Mouse (Mus musculus) limb, embryonic 14.5 days (tissue): ENCODE measurements around the gene Zfp750. TPM values are rescaled to one million over a fixed set of nuclear protein-coding genes. Genes with fewer than 3 reads are reported as not detected.

ENCODE experiments used
- ATAC-seq: fragments of 200-750 bp; cut with Nextera tagmentation; 2 replicates; pipeline ENCODE4 v1.8.0; 2017; ENCODE audit warnings: low read depth, moderate number of reproducible peaks, moderate TSS enrichment; ENCODE audit not compliant: low FRiP score
- DNase-seq: peaks from one replicate; pipeline ENCODE4 v3.0.0-alpha.2; 2015; ENCODE audit warnings: low spot score
- H3K27ac ChIP-seq: fragments of 300-500 bp; sonication (generic); replicated peaks from 2 replicates; pipeline ENCODE4 v1.5.1; 2014; ENCODE audit warnings: low read depth, mild to moderate bottlenecking, low read length, moderate library complexity, mixed read lengths
- H3K27me3 ChIP-seq: fragments of 300-500 bp; sonication (generic); 2 replicates; pipeline ENCODE4 v1.6.1; 2014; ENCODE audit warnings: low read length, mixed read lengths; ENCODE audit not compliant: control insufficient read depth, insufficient read depth
- H3K36me3 ChIP-seq: fragments of 300-500 bp; sonication (generic); 2 replicates; pipeline ENCODE4 v1.6.1; 2014; ENCODE audit warnings: mild to moderate bottlenecking, low read length, moderate library complexity, mixed read lengths; ENCODE audit not compliant: control insufficient read depth, insufficient read depth
- H3K4me1 ChIP-seq: fragments of 300-500 bp; sonication (generic); 2 replicates; pipeline ENCODE4 v1.6.1; 2014; ENCODE audit warnings: antibody characterized with exemption, low read length, mixed read lengths; ENCODE audit not compliant: control insufficient read depth, insufficient read depth
- H3K4me2 ChIP-seq: fragments of 300-500 bp; sonication (generic); replicated peaks from 2 replicates; pipeline ENCODE4 v1.6.1; 2014; ENCODE audit warnings: low read depth, mild to moderate bottlenecking, low read length, moderate library complexity; ENCODE audit not compliant: severe bottlenecking
- H3K4me3 ChIP-seq: fragments of 300-500 bp; sonication (generic); replicated peaks from 2 replicates; pipeline ENCODE4 v1.5.1; 2014; ENCODE audit warnings: low read length
- H3K9ac ChIP-seq: fragments of 300-500 bp; sonication (generic); 2 replicates; pipeline ENCODE4 v1.6.1; 2014; ENCODE audit warnings: mild to moderate bottlenecking, low read depth, low read length, moderate library complexity; ENCODE audit not compliant: severe bottlenecking
- H3K9me3 ChIP-seq: fragments of 300-500 bp; sonication (generic); 2 replicates; pipeline ENCODE4 v1.6.1; 2016; ENCODE audit warnings: low read length; ENCODE audit not compliant: control insufficient read depth
- POLR2A ChIP-seq: fragments of 200-500 bp; IDR thresholded peaks from 2 replicates; pipeline ENCODE4 v1.8.0; 2012; ENCODE audit warnings: inconsistent platforms, mild to moderate bottlenecking, moderate library complexity, borderline replicate concordance; ENCODE audit not compliant: insufficient read depth, insufficient read length; ENCODE audit errors: extremely low read depth
- WGBS: fragments of 180-500 bp; shearing (Covaris S2); extraction: QIAGEN DNeasy Blood & Tissue Kit; methylation state at CpG from one replicate; pipeline ENCODE4 v1.1.7; 2014; 5-methylcytosine and 5-hydroxymethylcytosine counted together
- polyA plus RNA-seq, 2 experiments: library from polyadenylated mRNA; depleted of rRNA in 1 of 2; stranded (reverse) in 1 of 2; unstranded in 1 of 2; fragments of >200 nt; fragmentation: Nextera tagmentation in 1 of 2; extraction: Ambion mirVana in 1 of 2; gene quantifications; 2 replicates each; pipeline versions ENCODE4 v1.2.1 to v1.2.3; 2012 to 2014

Zfp750 gene
- polyA plus RNA-seq, 2 experiments: 12.8 to 24.0 TPM

DNA sequence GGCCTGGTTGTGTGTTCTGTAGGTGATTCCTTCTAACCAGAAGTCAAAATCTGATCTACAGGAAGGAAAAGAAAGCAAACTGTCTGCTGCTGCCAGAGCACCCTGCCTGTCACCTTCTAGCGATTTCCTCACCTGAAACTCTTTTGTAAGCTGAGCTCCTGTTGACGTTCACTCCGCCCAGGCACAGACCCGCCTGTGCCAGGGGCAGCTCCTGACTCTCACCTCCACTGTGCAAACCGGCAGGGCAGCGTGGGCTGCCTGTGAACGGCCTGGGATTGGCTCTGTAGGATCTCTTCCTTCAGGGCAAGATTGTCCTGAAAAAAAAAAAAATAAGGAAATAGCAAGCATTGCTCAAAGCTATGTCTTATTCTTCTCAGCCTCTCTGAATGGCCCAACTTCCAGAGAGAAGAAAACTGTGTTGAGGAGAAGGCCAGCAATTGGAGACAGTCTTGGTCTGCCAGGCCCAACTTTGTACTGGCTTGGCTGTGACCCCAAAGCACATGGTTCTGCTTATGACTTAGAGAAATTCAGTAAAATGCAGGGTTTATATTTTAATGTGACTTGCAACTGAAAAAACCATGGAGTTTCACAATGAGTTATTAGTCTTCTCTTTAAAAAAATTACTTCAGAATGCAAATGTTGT is 25.7 kb upstream of the Zfp750 start:
- WGBS: 44% methylated on average over 7 of the region's 7 CpGs
- no peak overlapping the region for H3K4me2 ChIP-seq
- H3K4me3 ChIP-seq: no peak overlapping the region
- DNase-seq: no peak
- H3K36me3 ChIP-seq: peaks cover 10% of the 10 kb centered on the region
- no peak for ATAC-seq
- H3K9ac ChIP-seq: no peak overlapping the region
- peaks cover 23% of the 10 kb centered on the region for H3K4me1 ChIP-seq
- H3K9me3 ChIP-seq: no peaks in the 10 kb centered on the region
- no peak for TF ChIP-seq POLR2A
- peak overlapping the region; percentile 49 for H3K27ac ChIP-seq
- no peaks in the 10 kb centered on the region for H3K27me3 ChIP-seq

- no peak overlapping the region for H3K4me2 ChIP-seq
- H3K27ac ChIP-seq: no peak overlapping the region
- ATAC-seq (no peak), DNase-seq (no peak)
- H3K9ac ChIP-seq: no peak overlapping the region
- no peaks in the 10 kb centered on the region for H3K9me3 ChIP-seq
- H3K27me3 ChIP-seq: no peaks in the 10 kb centered on the region
- H3K36me3 ChIP-seq: peaks cover 10% of the 10 kb centered on the region
- WGBS: 85% methylated on average over 9 of the region's 9 CpGs
- no peak overlapping the region for H3K4me3 ChIP-seq
- no peak for TF ChIP-seq POLR2A
- H3K4me1 ChIP-seq: peaks cover 13% of the 10 kb centered on the region
Observed at GRCm38 (mm10) chr11:121543922-121544321, 24.8 kb upstream of the Zfp750 start.

GRCm38 (mm10) chr11:121543287-121543856 is 24.2 kb upstream of the Zfp750 start:
- peaks cover 10% of the 10 kb centered on the region for H3K36me3 ChIP-seq
- peaks cover 12% of the 10 kb centered on the region for H3K4me1 ChIP-seq
- no peak for DNase-seq
- no peak overlapping the region for H3K9ac ChIP-seq
- TF ChIP-seq POLR2A: no peak
- no peak for ATAC-seq
- 83% methylated on average over 5 of the region's 5 CpGs for WGBS
- no peak overlapping the region for H3K27ac ChIP-seq
- H3K4me2 ChIP-seq: no peak overlapping the region
- no peaks in the 10 kb centered on the region for H3K27me3 ChIP-seq
- H3K9me3 ChIP-seq: no peaks in the 10 kb centered on the region
- no peak overlapping the region for H3K4me3 ChIP-seq

DNA sequence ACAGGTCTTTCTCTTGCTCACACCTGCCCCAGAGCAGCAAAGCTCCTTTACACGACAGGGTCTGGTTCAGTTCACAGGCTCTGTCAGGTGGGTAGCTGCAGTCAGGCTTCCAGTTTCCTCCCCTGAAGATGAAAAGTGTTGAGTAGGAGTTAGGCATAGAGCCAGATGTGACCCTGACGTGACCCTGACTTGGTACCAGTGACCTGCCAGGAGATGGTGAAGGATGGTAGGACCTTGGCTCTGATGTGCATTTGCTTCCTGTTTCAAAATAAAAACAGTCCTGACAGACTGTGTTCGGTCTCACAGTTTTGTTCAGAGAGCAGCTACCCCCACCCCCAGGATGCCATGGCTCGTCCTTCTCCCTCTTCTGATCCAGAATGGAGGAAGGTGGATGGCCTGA is 23.3 kb upstream of the Zfp750 start:
- peaks cover 10% of the 10 kb centered on the region for H3K36me3 ChIP-seq
- WGBS: 75% methylated on average over 4 of the region's 4 CpGs
- H3K27ac ChIP-seq: no peak overlapping the region
- H3K9me3 ChIP-seq: no peaks in the 10 kb centered on the region
- H3K4me3 ChIP-seq: no peak overlapping the region
- H3K4me1 ChIP-seq: peaks cover 12% of the 10 kb centered on the region
- ATAC-seq: no peak
- H3K9ac ChIP-seq: no peak overlapping the region
- no peak for TF ChIP-seq POLR2A
- no peak for DNase-seq
- no peak overlapping the region for H3K4me2 ChIP-seq
- no peaks in the 10 kb centered on the region for H3K27me3 ChIP-seq

DNA sequence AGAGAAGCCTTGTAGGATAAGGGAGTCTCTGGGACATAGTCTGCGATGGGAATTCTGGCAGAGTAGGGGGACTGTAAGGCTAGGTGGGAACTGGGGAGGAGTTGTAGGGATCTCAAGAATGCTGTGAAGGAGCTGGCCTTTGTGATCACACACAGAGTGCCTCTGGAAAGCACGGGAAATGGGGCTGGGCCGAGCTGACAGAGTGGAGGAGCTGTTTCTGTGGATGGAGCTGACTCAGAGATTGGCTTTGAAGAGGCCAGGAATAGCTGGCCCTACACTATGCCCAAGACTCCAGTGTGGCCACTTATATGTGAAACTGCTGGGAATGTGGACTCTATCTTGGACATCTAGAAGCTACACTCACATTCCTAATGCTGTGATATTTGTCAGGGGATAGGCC is 17.4 kb upstream of the Zfp750 start:
- peaks cover 25% of the 10 kb centered on the region for H3K4me1 ChIP-seq
- no peak overlapping the region for H3K9ac ChIP-seq
- no peak overlapping the region for H3K27ac ChIP-seq
- TF ChIP-seq POLR2A: no peak
- DNase-seq (no peak), ATAC-seq (no peak)
- 44% methylated on average over 3 of the region's 3 CpGs for WGBS
- no peaks in the 10 kb centered on the region for H3K27me3 ChIP-seq
- no peak overlapping the region for H3K4me2 ChIP-seq
- peaks cover 4% of the 10 kb centered on the region; the same call in 1 of the 2 replicates for H3K36me3 ChIP-seq
- H3K9me3 ChIP-seq: no peaks in the 10 kb centered on the region
- no peak overlapping the region for H3K4me3 ChIP-seq
